Mouse (Mus musculus) liver, adult 2 months (tissue): ENCODE results near the gene Ctla2a.
"Not testable (repeated sequence)": the region's sequence is repeated elsewhere in the genome, so short reads cannot be mapped to it uniquely, and the experiment has no call there.

Experiments
- CTCF ChIP-seq: fragments of 200-500 bp; IDR thresholded peaks from 2 replicates; pipeline ENCODE4 v1.5.1; 2011; ENCODE audit warnings: low read depth, low read length, control low read depth
- POLR2A ChIP-seq: fragments of 200-500 bp; IDR thresholded peaks from 2 replicates; pipeline ENCODE4 v1.6.1; 2011; ENCODE audit warnings: low read length, control low read depth; ENCODE audit not compliant: insufficient read depth; ENCODE audit errors: extremely low read depth

DNA sequence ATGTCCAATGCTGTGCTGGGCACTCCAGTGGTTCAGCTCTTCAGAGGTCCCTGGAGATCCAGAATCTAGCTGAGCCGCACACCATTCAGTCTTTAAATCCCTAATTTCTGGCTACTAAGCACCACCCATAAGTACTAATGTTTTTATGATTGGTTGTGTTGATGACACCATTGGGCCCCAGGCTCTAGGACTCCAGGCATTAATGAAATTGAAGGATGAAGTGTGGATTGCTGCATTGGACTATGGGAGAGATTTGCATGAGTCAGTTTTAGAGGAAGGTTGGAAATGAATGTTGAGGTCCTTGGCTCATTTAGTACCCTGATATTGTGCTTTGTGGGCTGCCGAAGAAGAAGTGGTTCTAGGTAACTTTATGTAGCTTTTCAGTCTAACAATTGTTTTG is 31.6 kb downstream of the Ctla2a start, which contains the start of gene Tpbpb:
- not testable (repeated sequence) for TF ChIP-seq CTCF, POLR2A
